Mouse (Mus musculus) CD8-positive naive resting alpha-beta T cell, adult 2 months (primary cell): ENCODE data around the gene Ndufa3.

Source experiments
- DNase-seq, 2 experiments: peaks; one replicate each; pipeline ENCODE4 v3.0.0; 2022; ENCODE audit warnings: low read depth in 2 of 2, low spot score in 2 of 2

Ndufa3 gene

DNA sequence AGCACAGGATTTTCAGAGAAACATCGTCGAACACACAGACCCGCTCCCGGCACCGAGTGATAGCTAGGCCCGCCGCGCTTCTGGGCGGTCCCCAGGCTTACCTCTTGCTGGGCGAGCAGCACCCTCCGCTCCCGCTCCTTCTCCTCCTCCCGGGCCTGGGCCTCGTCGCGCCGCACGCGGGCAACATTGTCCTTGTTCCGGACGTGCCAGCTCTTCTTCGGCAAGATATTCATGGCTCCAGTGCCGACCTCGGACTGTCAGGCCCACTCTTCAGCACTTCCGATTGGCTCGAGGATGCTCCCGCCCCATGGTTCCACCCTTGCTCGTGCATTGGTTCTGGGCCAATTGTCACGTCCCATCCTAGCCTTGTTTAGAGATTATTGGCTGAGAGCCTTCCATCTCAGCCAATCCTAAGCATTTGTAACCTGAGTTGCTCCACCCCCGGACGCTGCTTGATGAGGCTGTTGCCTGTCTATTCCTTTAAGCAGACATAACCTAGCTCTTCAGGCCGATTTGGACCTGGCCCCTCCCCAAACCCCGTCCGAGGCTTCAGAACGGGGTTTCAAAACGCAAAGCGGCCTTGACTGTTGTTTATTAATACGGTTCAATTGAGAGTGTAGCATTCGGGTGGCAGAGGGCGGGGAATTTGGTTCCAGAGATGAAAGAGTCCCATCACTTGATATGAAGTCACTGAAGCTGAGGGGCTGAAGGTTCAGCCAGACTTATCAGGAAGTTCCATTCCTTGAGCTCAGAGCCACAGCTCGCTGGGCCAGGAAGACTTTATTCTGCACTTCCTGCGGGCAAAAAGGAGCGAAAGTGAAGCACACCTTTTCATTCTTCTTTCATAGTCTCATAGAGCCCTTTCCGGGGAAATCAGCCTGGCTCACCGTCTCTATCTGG, 48.3 kb downstream of the Ndufa3 start, which contains the start of gene Leng1:
Gene Leng1, minus strand, starts transcription at position 626 of the 900 bp plus-strand sequence.
- peak; percentile 91 for DNase-seq

DNA sequence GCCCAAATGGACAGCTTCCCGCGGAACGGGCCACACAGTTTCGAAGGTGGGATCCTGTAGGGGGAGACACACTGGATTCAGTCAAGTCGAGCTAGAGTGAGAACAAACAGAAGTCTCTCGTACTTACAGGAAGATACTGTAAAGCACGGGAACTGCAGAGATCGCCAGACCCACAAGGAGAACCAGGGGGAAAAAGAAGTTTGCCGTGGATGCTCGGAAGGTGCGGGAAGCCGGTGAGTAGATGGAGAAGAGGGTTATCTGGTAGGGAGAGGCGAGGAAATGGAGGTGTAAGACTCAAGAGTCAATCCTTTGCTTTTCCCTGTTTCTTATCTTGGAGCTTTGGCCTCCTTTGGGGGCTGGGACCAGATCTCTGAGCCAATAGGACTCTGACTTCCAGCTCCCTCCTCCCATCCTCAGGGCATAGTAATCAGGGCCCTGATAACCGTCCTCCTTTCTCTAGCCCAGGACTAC, 49.8 kb downstream of the Ndufa3 start:
- no peak for DNase-seq
